Mouse (Mus musculus) megakaryocyte progenitor cell, adult 5-6 weeks (primary cell): ENCODE data around the gene Pla2g4a. TPM values are rescaled to one million over a fixed set of nuclear protein-coding genes. Genes with fewer than 3 reads are reported as not detected.

Experiments
- ATAC-seq: replicated peaks from 2 replicates; pipeline ENCODE4 v1.8.0; 2016; ENCODE audit warnings: mild to moderate bottlenecking, moderate TSS enrichment, inconsistent platforms; ENCODE audit not compliant: poor library complexity
- total RNA-seq, 2 experiments: library from RNA; stranded (forward) in 1 of 2; stranded (reverse) in 1 of 2; fragments of 157-497, 149-512 nt in 1 of 2; fragments of 200-1000 nt in 1 of 2; gene quantifications; 2 replicates each; pipeline versions ENCODE4 v1.2.3 to v1.2.4; 2015 to 2017

The Pla2g4a gene
- total RNA-seq, 2 experiments from 2014 or later, result 39.1 to 75.3 TPM

GRCm38 (mm10) chr1:149939261-149940032, 21.6 kb downstream of the Pla2g4a start:
- peak; percentile 24 for ATAC-seq

DNA sequence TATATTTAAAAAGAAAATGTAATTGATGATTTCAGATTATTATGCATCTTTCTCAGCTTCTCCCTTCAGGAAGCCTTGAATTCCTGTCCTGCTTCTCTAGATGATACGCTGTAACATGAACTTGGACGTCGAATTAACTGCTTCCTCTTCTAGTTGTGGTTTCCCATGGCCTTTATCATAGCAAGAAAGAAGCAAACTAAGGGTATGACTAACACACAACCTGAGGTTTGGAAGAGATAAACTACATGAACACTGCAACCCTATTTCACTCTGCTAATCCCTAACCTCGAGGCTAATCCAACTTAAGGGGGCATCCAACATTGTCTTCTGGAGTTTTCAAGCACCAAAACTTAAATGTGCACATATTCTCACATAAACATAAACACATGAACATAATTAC, 23.3 kb downstream of the Pla2g4a start:
- ATAC-seq, result peak; percentile 64

- no peak for ATAC-seq
These were observed 31.9 kb downstream of the Pla2g4a start for GRCm38 (mm10) chr1:149929140-149929539.

GRCm38 (mm10) chr1:149923737-149924136, 37.4 kb downstream of the Pla2g4a start:
- peak; percentile 99 for ATAC-seq

- no peak for ATAC-seq
These were observed 38.9 kb downstream of the Pla2g4a start for GRCm38 (mm10) chr1:149922219-149922618.

- no peak for ATAC-seq
These were observed 39.8 kb downstream of the Pla2g4a start for GRCm38 (mm10) chr1:149921325-149921724.

- ATAC-seq, result no peak
These were observed 41.8 kb downstream of the Pla2g4a start for GRCm38 (mm10) chr1:149919301-149919700.

DNA sequence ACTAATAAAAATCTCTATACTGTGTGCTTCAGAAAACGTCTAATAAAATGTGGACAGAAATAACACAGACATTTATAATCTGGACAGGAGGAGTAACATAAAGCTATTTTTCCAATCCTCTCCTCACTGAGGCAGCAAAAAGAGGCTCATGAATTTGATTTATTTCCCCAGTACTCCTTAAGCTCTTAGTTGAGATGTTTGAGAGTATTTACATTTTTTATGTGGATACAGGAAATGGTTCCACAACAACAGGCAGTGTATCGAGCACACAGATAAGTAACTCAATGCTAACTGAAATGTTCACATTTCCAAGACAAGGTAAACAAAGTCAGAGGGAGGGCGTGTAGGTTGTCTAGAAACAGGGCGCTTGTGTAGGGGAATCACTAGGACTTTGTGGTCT, 48.1 kb downstream of the Pla2g4a start:
- no peak for ATAC-seq

DNA sequence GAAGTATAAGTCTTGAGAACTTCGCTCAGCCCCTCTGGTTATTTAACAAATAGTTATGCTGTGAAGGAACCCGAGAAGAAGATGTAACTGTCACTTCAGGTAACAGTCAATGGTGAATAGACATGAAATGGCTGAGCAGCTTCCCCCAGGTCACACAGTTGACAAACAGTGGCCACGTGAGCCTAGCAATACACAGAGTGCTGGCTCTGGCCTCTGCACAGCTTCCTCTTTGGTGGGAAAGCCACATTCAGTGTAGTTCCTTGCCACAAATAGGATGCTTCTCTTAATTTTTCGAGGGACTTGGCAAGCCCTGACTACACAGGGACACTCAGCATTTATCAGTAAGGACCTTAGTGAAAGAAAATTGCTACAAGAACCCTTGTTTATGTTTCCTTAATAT, 50.0 kb downstream of the Pla2g4a start:
- peak; percentile 99 for ATAC-seq

DNA sequence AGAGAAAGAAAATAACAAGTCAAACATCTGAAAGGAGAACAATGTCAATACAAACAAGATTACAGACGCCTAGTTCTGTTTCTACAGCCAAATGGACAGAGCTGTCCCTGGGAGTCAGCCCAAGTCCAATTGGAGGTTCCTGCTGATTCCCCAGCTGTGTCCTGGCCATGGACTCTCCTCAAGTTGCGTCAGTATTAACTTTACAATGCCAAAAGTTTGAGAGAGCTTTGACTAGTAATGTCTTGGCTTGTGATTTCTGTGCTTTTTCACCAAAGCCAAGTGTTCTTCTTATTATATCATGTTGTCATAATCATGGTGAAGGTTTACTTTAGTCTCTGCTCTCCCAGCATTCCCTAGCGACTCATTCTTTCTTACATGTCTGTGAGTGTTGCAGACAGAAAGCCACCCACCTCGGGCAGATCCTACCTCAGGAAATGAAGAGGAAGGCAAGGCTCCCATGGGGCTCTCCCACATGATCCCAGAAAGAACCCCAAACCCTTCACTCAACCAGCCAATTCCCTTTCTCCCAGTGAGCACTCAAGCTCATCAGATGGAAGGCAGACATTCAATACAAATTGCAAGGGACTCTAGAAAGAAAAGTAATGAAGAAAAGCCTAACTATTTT, 63.0 kb downstream of the Pla2g4a start:
- ATAC-seq, result no peak

GRCm38 (mm10) chr1:149896590-149896989, 64.5 kb downstream of the Pla2g4a start:
- ATAC-seq, result no peak

GRCm38 (mm10) chr1:149894940-149895339, 66.2 kb downstream of the Pla2g4a start:
- ATAC-seq, result no peak

DNA sequence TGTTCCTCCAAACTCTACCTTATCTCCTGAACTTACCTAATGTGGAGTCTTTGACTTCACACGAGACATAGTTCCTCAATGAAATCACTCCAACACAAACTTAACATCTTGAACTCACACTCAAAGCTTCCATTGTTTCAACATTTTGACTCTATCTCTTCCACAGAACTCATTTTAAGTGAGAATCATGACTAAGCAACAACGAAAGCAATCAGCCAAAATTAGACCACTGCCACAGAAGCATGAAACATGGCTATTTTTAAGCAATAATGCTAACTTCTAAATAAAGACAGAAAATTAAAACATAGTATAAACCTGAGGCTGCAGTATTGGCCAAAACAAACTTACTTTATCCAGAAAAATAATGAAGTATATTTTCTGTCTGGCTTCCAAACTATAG, 67.2 kb downstream of the Pla2g4a start:
- ATAC-seq, result no peak

GRCm38 (mm10) chr1:149891057-149891456, 70.0 kb downstream of the Pla2g4a start:
- peak; percentile 55; the same call in 1 of the 2 replicates for ATAC-seq

- ATAC-seq, result no peak
These were observed 78.6 kb downstream of the Pla2g4a start for GRCm38 (mm10) chr1:149882419-149883025.

DNA sequence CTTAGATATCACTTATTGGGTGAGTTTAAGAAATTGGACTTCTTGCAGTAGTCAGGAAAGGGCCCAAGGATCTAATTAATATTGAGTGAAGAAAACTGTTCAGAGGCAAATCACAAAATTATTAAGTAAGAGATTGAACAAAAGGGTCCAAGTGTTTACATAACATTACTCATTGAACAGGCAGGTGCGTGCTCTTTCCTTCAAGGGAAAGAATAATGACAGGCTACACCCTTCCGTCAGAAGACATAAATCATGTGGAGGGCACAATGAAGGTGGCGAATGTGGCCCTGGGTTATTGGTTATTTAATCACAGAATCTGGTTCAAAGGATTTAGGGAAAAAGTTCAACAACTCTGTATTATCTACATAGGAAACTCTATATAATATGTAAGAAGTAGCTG, 82.9 kb downstream of the Pla2g4a start:
- ATAC-seq, result no peak

DNA sequence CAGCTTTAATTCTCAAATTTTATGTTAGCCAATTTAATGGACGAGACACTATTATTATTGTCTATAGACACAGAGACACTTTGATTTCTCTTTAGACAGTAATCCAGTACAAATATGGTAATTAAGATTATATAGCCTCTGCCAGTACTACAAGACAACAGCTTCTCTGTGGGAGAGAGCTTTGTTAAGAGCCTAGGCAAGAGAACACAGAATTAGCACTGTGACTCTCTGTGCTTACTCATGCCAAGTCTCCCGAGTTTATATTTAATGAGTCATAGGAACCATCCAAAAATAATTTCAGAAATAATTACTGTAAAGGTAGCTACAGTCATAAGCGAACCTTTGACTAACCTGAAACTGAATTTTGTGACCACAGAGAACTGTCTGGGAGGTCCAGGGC, 84.6 kb downstream of the Pla2g4a start:
- no peak for ATAC-seq

- ATAC-seq, result no peak
These were observed 89.5 kb downstream of the Pla2g4a start for GRCm38 (mm10) chr1:149871625-149872024.

DNA sequence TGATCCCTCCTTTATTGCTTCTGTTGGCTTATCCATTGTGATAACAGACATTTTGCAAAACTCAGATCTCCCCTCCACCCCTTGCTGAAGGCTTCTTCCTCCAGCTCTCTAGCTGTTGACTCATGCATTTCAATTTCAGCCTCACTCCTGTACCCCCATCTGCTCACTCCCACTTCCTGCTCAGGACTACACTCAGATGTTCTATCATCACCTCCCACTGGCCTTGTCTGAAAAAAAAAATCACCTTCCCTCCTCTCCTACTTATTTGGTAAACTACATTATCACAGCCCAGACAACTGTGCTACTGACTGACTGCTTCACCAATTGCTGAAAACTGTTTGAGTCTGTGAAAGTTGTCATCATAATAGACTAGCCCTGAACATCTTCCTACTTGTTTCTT, 93.8 kb downstream of the Pla2g4a start:
- no peak for ATAC-seq

GRCm38 (mm10) chr1:149866202-149866601, 94.9 kb downstream of the Pla2g4a start:
- ATAC-seq, result no peak

GRCm38 (mm10) chr1:149862801-149863200, 98.3 kb downstream of the Pla2g4a start:
- ATAC-seq, result no peak

DNA sequence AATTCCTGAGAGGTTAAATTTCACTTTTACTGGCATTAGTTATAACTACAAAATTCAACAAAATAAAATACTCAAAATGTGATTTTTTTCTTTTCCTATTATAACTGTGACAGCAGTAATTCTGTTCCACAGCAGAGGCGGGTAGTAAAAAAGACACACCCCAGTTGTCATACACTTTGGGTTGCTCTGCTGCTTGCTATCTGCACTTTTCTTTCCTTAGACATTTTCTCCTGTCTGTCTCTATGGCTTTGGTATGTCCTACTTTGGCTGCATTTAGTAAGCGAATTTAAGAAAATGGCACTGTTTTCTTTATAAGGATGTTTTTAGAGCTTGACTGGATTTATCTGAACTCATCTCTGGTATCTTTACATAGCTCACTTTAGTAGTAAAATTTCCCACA, 98.9 kb downstream of the Pla2g4a start:
- no peak for ATAC-seq
